Mouse (Mus musculus): Measurements from ENCODE around the gene Zcchc3.

Zcchc3 gene

GRCm38 (mm10) chr2:152363245-152364147 lies 51.3 kb downstream of the Zcchc3 start:
- peak; percentile 93 for DNase-seq (ENCODE audit: low read depth, low spot score)

Data from ZHBTc4 (cell line).